Mouse (Mus musculus): ENCODE data around the gene Prmt7. TPM values are rescaled to one million over a fixed set of nuclear protein-coding genes. Genes with fewer than 3 reads are reported as not detected.

Gene Prmt7
- polyA plus RNA-seq, 1 experiment from 2014 or later = 61.5 TPM

DNA sequence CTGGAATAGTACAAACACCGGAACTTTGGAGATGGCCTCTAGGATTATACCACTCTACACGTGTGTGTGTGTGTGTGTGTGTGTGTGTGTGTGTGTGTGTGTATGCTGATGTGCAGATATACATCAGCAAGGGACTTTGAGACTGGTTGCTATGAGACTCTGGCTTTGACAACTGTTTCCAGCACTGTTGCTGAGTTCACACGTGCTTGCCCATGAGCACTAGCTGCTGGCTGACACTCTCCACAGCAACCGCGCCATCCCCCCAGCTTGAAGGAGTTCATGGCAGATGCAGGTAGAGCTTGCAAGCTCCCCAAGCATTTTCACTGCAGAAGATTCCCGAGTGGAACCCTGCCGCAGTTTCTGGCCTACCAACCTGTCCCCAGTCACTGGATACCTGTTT, 78.7 kb downstream of the Prmt7 start:
- Histone ChIP-seq H3K36me3 (ENCODE audit: control insufficient read depth, insufficient read depth, low read length) (no peaks in the 10 kb centered on the region; the same call in 1 of the 2 replicates), H3K9me3 (replicated peaks; ENCODE audit: control insufficient read depth, low read length, poor library complexity, severe bottlenecking) (no peaks in the 10 kb centered on the region), H3K27me3 (ENCODE audit: control insufficient read depth, insufficient read depth, low read depth, low read length) (no peaks in the 10 kb centered on the region), H3K4me1 (ENCODE audit: control insufficient read depth, insufficient read depth, low read length) (peaks cover 2% of the 10 kb centered on the region; the same call in 1 of the 2 replicates), H3K4me3 (ENCODE audit: low read depth, low read length) (no peak overlapping the region), H3K27ac (ENCODE audit: low read length) (no peak overlapping the region), H3K9ac (ENCODE audit: low read depth, low read length) (no peak overlapping the region), H3K4me2 (ENCODE audit: low read length) (no peak overlapping the region)
- no peak for ATAC-seq
- WGBS = 58% methylated on average over 7 of the region's 7 CpGs

DNA sequence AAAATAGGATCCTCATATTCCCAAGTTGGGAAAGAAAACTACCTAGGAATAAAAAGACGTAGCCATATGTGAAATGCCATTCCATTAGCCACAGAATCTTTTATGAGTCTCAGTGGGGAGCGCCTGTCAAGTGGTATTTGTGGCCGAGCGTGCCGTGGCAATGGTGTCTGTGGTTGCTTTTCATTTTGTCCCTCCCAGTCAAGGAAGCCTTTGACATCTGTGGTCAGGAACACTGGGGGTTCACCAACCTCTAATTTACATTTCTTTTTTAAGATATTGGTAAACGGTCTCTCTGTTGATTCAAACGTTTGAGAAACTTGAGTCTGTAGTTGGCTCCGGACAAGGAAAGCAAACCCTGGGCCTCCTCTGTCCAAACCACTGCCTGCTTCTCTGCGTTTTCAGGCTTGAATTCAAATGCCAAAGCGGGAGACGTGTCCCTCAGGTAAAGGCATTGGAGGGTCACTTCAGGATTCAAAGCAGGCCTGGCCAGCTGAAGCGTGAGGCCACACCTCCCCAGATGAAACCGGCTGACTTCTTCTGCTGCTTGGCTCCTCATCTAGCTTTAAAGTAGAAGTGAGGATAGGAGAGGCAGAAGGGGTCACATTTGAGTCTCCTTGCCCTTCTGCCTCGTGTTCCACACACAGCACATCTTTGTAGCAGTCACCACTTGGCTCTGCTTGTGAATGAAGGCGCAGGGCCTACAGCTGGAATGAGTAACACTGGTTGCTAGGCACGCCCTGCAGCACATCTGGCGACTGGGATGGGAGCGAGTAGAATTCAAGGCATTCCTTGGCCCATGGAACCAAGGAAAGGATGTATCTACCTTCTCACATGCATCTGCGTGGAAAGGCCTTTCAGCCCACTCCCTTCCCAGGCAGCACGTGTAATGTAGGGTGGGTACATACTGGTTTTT, 82.0 kb downstream of the Prmt7 start:
- Histone ChIP-seq H3K4me3 (ENCODE audit: low read depth, low read length) (no peak overlapping the region), H3K9ac (ENCODE audit: low read depth, low read length) (no peak overlapping the region), H3K4me2 (ENCODE audit: low read length) (no peak overlapping the region), H3K27ac (ENCODE audit: low read length) (no peak overlapping the region), H3K36me3 (ENCODE audit: control insufficient read depth, insufficient read depth, low read length) (no peaks in the 10 kb centered on the region; the same call in 1 of the 2 replicates), H3K4me1 (ENCODE audit: control insufficient read depth, insufficient read depth, low read length) (peaks cover 2% of the 10 kb centered on the region; the same call in 1 of the 2 replicates), H3K27me3 (ENCODE audit: control insufficient read depth, insufficient read depth, low read depth, low read length) (no peaks in the 10 kb centered on the region), H3K9me3 (replicated peaks; ENCODE audit: control insufficient read depth, low read length, poor library complexity, severe bottlenecking) (no peaks in the 10 kb centered on the region)
- 67% methylated on average over 20 of the region's 20 CpGs for WGBS
- no peak for ATAC-seq

DNA sequence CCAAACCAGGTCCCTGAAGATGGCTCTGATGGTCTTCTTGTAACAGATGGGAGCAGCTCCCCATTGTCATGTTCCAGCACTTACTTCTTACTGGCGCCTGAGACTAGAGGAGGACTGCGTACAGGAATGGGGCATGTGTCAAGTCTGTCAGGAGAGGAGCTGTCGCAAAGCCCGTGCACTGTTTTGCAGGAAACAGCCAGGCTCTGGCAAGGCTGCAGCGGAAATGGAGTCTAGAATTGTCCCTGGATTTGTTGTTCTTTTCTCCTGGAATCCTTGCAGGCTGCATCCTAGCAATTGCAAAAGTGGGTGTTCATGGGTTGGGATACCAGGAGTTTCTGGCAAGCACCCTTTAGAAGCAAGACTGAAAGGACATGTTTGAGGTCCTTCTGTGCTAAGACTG, 87.5 kb downstream of the Prmt7 start:
- no peak overlapping the region for H3K4me2 ChIP-seq (ENCODE audit: low read length)
- whole genome bisulfite sequencing = 75% methylated on average over 5 of the region's 5 CpGs
- no peak overlapping the region for H3K9ac ChIP-seq (ENCODE audit: low read depth, low read length)
- H3K27ac ChIP-seq (ENCODE audit: low read length) = no peak overlapping the region
- no peaks in the 10 kb centered on the region for H3K9me3 ChIP-seq (replicated peaks; ENCODE audit: control insufficient read depth, low read length, poor library complexity, severe bottlenecking)
- H3K4me1 ChIP-seq (ENCODE audit: control insufficient read depth, insufficient read depth, low read length) = peaks cover 18% of the 10 kb centered on the region
- no peaks in the 10 kb centered on the region for H3K27me3 ChIP-seq (ENCODE audit: control insufficient read depth, insufficient read depth, low read depth, low read length)
- no peak overlapping the region for H3K4me3 ChIP-seq (ENCODE audit: low read depth, low read length)
- ATAC-seq = no peak
- H3K36me3 ChIP-seq (ENCODE audit: control insufficient read depth, insufficient read depth, low read length) = no peaks in the 10 kb centered on the region; the same call in 1 of the 2 replicates

DNA sequence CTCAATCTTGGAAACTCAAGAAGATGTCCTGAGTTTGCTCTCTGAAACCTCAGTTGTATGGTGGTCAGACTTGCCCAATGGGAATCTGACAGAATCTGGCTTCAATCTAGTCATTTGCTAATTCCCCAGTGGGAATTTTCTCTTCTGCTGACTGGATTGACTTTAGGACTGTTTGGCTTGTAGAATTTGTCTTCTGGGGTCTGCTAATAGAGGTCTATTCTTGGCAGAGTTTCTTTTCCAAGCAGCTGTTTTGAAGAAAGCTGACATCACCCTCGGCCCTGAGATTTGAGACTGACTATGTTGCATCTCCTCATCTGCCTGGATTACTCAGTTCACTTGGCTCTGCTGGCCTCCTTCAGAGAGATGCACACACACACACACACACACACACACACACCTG, 88.1 kb downstream of the Prmt7 start:
- ATAC-seq = no peak
- H3K27me3 ChIP-seq (ENCODE audit: control insufficient read depth, insufficient read depth, low read depth, low read length) = no peaks in the 10 kb centered on the region
- no peak overlapping the region for H3K9ac ChIP-seq (ENCODE audit: low read depth, low read length)
- no peaks in the 10 kb centered on the region for H3K9me3 ChIP-seq (replicated peaks; ENCODE audit: control insufficient read depth, low read length, poor library complexity, severe bottlenecking)
- H3K27ac ChIP-seq (ENCODE audit: low read length) = no peak overlapping the region
- no peak overlapping the region for H3K4me3 ChIP-seq (ENCODE audit: low read depth, low read length)
- peaks cover 18% of the 10 kb centered on the region for H3K4me1 ChIP-seq (ENCODE audit: control insufficient read depth, insufficient read depth, low read length)
- WGBS = 79% methylated on average over 1 of the region's 1 CpGs
- no peak overlapping the region for H3K4me2 ChIP-seq (ENCODE audit: low read length)
- H3K36me3 ChIP-seq (ENCODE audit: control insufficient read depth, insufficient read depth, low read length) = no peaks in the 10 kb centered on the region; the same call in 1 of the 2 replicates

DNA sequence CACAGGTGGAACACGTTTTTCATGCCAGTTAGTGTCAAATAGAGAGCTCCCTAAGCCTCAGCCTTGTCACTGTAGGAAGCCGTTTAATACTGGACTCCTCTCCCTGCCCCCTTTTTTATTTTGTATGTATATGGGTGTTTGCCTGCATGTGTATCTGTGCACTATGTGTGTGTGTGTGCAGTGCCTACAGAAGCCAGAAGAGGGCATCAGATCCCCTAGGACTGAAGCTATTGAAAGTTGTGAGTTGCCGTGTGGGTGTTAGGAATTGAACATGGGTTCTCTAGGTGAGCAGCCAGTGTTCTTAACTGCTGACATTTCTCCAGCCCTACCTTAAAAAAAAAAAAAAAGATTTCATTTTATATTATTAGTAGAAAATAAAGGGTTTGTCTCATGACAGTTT, 89.0 kb downstream of the Prmt7 start:
- Histone ChIP-seq H3K27ac (ENCODE audit: low read length) (no peak overlapping the region), H3K9ac (ENCODE audit: low read depth, low read length) (no peak overlapping the region), H3K4me1 (ENCODE audit: control insufficient read depth, insufficient read depth, low read length) (peaks cover 18% of the 10 kb centered on the region), H3K9me3 (replicated peaks; ENCODE audit: control insufficient read depth, low read length, poor library complexity, severe bottlenecking) (no peaks in the 10 kb centered on the region), H3K4me3 (ENCODE audit: low read depth, low read length) (no peak overlapping the region), H3K36me3 (ENCODE audit: control insufficient read depth, insufficient read depth, low read length) (no peaks in the 10 kb centered on the region; the same call in 1 of the 2 replicates), H3K4me2 (ENCODE audit: low read length) (no peak overlapping the region), H3K27me3 (ENCODE audit: control insufficient read depth, insufficient read depth, low read depth, low read length) (no peaks in the 10 kb centered on the region)
- ATAC-seq = no peak
- 90% methylated on average over 3 of the region's 3 CpGs for WGBS

DNA sequence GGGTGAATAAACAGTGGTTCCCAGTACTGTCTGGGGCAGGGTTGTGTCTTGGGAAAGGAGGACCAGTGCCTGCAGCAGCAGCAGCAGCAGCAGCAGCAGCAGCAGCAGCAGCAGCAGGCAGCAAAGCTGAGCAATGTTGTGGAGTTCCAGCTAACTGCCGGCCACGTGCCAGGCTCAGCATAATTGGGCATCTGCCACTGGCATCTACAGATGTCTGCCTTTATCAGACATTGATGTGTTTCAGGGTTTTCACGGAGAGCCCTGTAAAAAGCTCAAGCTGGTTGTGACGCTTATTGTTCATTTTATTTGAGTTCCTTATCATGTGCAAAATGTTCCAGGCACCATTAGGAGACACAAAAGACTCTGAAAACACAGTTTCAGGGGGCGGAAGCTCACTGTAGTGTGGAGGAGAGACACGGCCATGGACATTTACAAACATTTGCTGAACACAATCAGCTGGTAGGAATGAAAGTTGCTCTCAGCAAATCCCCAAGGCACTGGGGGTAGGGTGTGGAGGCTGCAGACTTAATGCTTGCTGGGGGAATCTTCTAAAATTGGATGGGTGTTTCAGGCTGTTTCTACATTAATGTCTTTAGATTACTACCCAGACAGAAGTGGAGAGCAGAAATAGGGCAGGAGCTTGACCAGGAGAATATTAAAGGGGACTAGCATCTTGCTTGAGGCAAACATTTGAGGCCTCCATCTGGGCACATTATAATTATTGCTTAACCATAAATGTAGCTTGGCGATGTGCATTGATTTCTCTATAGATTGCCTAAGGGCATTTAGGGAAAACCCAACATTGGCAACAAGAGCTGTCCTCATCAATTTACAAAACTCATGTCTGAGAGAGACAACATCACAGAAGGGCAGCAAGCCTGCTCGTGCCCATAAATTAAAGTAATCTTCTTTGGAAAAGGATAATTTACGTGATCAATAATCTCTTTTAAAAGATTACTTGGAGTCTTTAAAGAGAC, 90.3 kb downstream of the Prmt7 start:
- peak; percentile 57; the same call in 1 of the 2 replicates for ATAC-seq
- no peaks in the 10 kb centered on the region for H3K9me3 ChIP-seq (replicated peaks; ENCODE audit: control insufficient read depth, low read length, poor library complexity, severe bottlenecking)
- H3K27me3 ChIP-seq (ENCODE audit: control insufficient read depth, insufficient read depth, low read depth, low read length) = no peaks in the 10 kb centered on the region
- peaks cover 18% of the 10 kb centered on the region for H3K4me1 ChIP-seq (ENCODE audit: control insufficient read depth, insufficient read depth, low read length)
- no peak overlapping the region for H3K9ac ChIP-seq (ENCODE audit: low read depth, low read length)
- H3K27ac ChIP-seq (ENCODE audit: low read length) = peak overlapping the region; percentile 68; the same call in 1 of the 2 replicates
- 29% methylated on average over 9 of the region's 9 CpGs for WGBS
- no peaks in the 10 kb centered on the region for H3K36me3 ChIP-seq (ENCODE audit: control insufficient read depth, insufficient read depth, low read length)
- no peak overlapping the region for H3K4me3 ChIP-seq (ENCODE audit: low read depth, low read length)
- H3K4me2 ChIP-seq (ENCODE audit: low read length) = no peak overlapping the region

Other genes with a start within 250 kb of the Prmt7 start
- 7.6 and 10.6 TPM in 2 replicates for gene Slc12a4, start 244.8 kb upstream of the Prmt7 start, polyA plus RNA-seq (2015; fragmentation: Nextera tagmentation; extraction: Ambion mirVana)
- not detected in 2 replicates for gene Dpep3, start 231.5 kb upstream of the Prmt7 start, polyA plus RNA-seq (2015; fragmentation: Nextera tagmentation; extraction: Ambion mirVana)
- 29.4 and 29.8 TPM in 2 replicates for gene Dus2, start 219.6 kb upstream of the Prmt7 start, polyA plus RNA-seq (2015; fragmentation: Nextera tagmentation; extraction: Ambion mirVana)
- gene Dpep2nb, start 205.0 kb upstream of the Prmt7 start, polyA plus RNA-seq (2015; fragmentation: Nextera tagmentation; extraction: Ambion mirVana) = 0.25 TPM in 1 of 2 replicates, not detected in the other
- gene Ddx28, start 199.1 kb upstream of the Prmt7 start, polyA plus RNA-seq (2015; fragmentation: Nextera tagmentation; extraction: Ambion mirVana) = 20.3 and 21.5 TPM in 2 replicates
- 2.1 and 3.2 TPM in 2 replicates for gene Nfatc3, start 152.1 kb upstream of the Prmt7 start, polyA plus RNA-seq (2015; fragmentation: Nextera tagmentation; extraction: Ambion mirVana)
- 0.14 and 0.29 TPM in 2 replicates for gene Esrp2, start 74.0 kb upstream of the Prmt7 start, polyA plus RNA-seq (2015; fragmentation: Nextera tagmentation; extraction: Ambion mirVana)
- gene Pla2g15, start 60.5 kb upstream of the Prmt7 start, polyA plus RNA-seq (2015; fragmentation: Nextera tagmentation; extraction: Ambion mirVana) = 24.5 and 25.2 TPM in 2 replicates
- 41.8 and 53.5 TPM in 2 replicates for gene Slc7a6, start 42.1 kb upstream of the Prmt7 start, polyA plus RNA-seq (2015; fragmentation: Nextera tagmentation; extraction: Ambion mirVana)
- 30.8 and 33.1 TPM in 2 replicates for gene Slc7a6os, start within 50 bp of the Prmt7 start, polyA plus RNA-seq (2015; fragmentation: Nextera tagmentation; extraction: Ambion mirVana)
- gene Smpd3, start 127.1 kb downstream of the Prmt7 start, polyA plus RNA-seq (2015; fragmentation: Nextera tagmentation; extraction: Ambion mirVana) = 69.6 and 76.2 TPM in 2 replicates
- gene Zfp90, start 204.4 kb downstream of the Prmt7 start, polyA plus RNA-seq (2015; fragmentation: Nextera tagmentation; extraction: Ambion mirVana) = 45.3 and 45.9 TPM in 2 replicates